Mouse (Mus musculus) cortical plate, adult 2 months (tissue): ENCODE data around the gene Hoxa6. TPM values are rescaled to one million over a fixed set of nuclear protein-coding genes. Genes with fewer than 3 reads are reported as not detected.

Experiments
- H3K27ac ChIP-seq: fragments of 200-500 bp; 2 replicates; pipeline ENCODE4 v1.5.1; 2012; ENCODE audit warnings: low read length, control low read depth, inconsistent platforms; ENCODE audit not compliant: insufficient read depth
- H3K4me1 ChIP-seq: fragments of 200-500 bp; 2 replicates; pipeline ENCODE4 v1.6.1; 2011; ENCODE audit warnings: low read length; ENCODE audit not compliant: control insufficient read depth, insufficient read depth
- H3K4me3 ChIP-seq: fragments of 200-500 bp; 2 replicates; pipeline ENCODE4 v1.5.1; 2011; ENCODE audit warnings: mild to moderate bottlenecking, low read length, control low read depth; ENCODE audit not compliant: insufficient read depth
- CTCF ChIP-seq: fragments of 200-500 bp; IDR thresholded peaks from 2 replicates; pipeline ENCODE4 v1.5.1; 2011; ENCODE audit warnings: mild to moderate bottlenecking, control low read depth, low read length; ENCODE audit not compliant: insufficient read depth; ENCODE audit errors: extremely low read depth
- POLR2A ChIP-seq: fragments of 200-500 bp; IDR thresholded peaks from 2 replicates; pipeline ENCODE4 v1.6.1; 2011; ENCODE audit warnings: mild to moderate bottlenecking, low read length, control low read depth; ENCODE audit not compliant: insufficient read depth; ENCODE audit errors: extremely low read depth
- polyA plus RNA-seq: library from polyadenylated mRNA; depleted of rRNA; stranded (reverse); fragments of >200 nt; gene quantifications from 2 replicates; pipeline ENCODE4 v1.2.3, GENCODE M21; 2012

Gene Hoxa6
- polyA plus RNA-seq, 1 experiment: not detected

- Histone ChIP-seq H3K4me1 (no peaks in the 10 kb centered on the region), H3K27ac (no peak overlapping the region), H3K4me3 (no peak overlapping the region)
- TF ChIP-seq POLR2A: no peak
- TF ChIP-seq CTCF: no peak
These were observed 33.4 kb downstream of the Hoxa6 start for GRCm38 (mm10) chr6:52174968-52175751.

GRCm38 (mm10) chr6:52173648-52174047 lies 34.9 kb downstream of the Hoxa6 start:
- no peaks in the 10 kb centered on the region for H3K4me1 ChIP-seq
- H3K4me3 ChIP-seq: no peak overlapping the region
- TF ChIP-seq POLR2A: no peak
- no peak for TF ChIP-seq CTCF
- no peak overlapping the region for H3K27ac ChIP-seq

GRCm38 (mm10) chr6:52172501-52172900 lies 36.0 kb downstream of the Hoxa6 start:
- Histone ChIP-seq H3K27ac (no peak overlapping the region), H3K4me1 (no peaks in the 10 kb centered on the region), H3K4me3 (no peak overlapping the region)
- TF ChIP-seq CTCF: no peak
- TF ChIP-seq POLR2A: no peak

GRCm38 (mm10) chr6:52171938-52172337 lies 36.6 kb downstream of the Hoxa6 start:
- TF ChIP-seq POLR2A (no peak), CTCF (no peak)
- Histone ChIP-seq H3K4me3 (no peak overlapping the region), H3K4me1 (no peaks in the 10 kb centered on the region), H3K27ac (no peak overlapping the region)

GRCm38 (mm10) chr6:52171331-52171730 lies 37.2 kb downstream of the Hoxa6 start:
- H3K27ac ChIP-seq: no peak overlapping the region
- H3K4me1 ChIP-seq: no peaks in the 10 kb centered on the region
- no peak overlapping the region for H3K4me3 ChIP-seq
- no peak for TF ChIP-seq POLR2A

- Histone ChIP-seq H3K4me3 (no peak overlapping the region), H3K27ac (no peak overlapping the region), H3K4me1 (no peaks in the 10 kb centered on the region)
- TF ChIP-seq POLR2A (no peak), CTCF (no peak)
These were observed 37.7 kb downstream of the Hoxa6 start for GRCm38 (mm10) chr6:52170898-52171223.

GRCm38 (mm10) chr6:52170166-52170897 lies 38.2 kb downstream of the Hoxa6 start:
- Histone ChIP-seq H3K4me3 (no peak overlapping the region), H3K4me1 (no peaks in the 10 kb centered on the region), H3K27ac (no peak overlapping the region)
- TF ChIP-seq POLR2A: no peak
- no peak for TF ChIP-seq CTCF

GRCm38 (mm10) chr6:52169499-52170165 lies 38.9 kb downstream of the Hoxa6 start:
- Histone ChIP-seq H3K4me1 (no peaks in the 10 kb centered on the region), H3K4me3 (no peak overlapping the region), H3K27ac (no peak overlapping the region)
- TF ChIP-seq CTCF (no peak), POLR2A (no peak)

- Histone ChIP-seq H3K4me3 (no peak overlapping the region), H3K27ac (no peak overlapping the region), H3K4me1 (no peaks in the 10 kb centered on the region)
- TF ChIP-seq POLR2A (no peak), CTCF (no peak)
These were observed 40.1 kb downstream of the Hoxa6 start for GRCm38 (mm10) chr6:52168191-52169055.
